Mouse (Mus musculus) lung, postnatal 0 days (tissue): ENCODE results near the gene 2410131K14Rik. TPM values are rescaled to one million over a fixed set of nuclear protein-coding genes. Genes with fewer than 3 reads are reported as not detected.

Source experiments
- ATAC-seq: fragments of 200-750 bp; cut with Nextera tagmentation; 2 replicates; pipeline ENCODE4 v1.8.0; 2017; ENCODE audit warnings: moderate library complexity
- DNase-seq: peaks from one replicate; pipeline ENCODE4 v3.0.0-alpha.2; 2016; ENCODE audit warnings: low spot score
- H3K27ac ChIP-seq: fragments of 300-500 bp; sonication (generic); 2 replicates; pipeline ENCODE4 v1.5.1; 2014; ENCODE audit warnings: antibody characterized with exemption, mild to moderate bottlenecking, low read length, mixed read lengths
- H3K27me3 ChIP-seq: fragments of 300-500 bp; sonication (generic); replicated peaks from 2 replicates; pipeline ENCODE4 v1.6.1; 2014; ENCODE audit warnings: low read length, mixed read lengths; ENCODE audit not compliant: insufficient read depth
- H3K36me3 ChIP-seq: fragments of 300-500 bp; sonication (generic); 2 replicates; pipeline ENCODE4 v1.6.1; 2014; ENCODE audit warnings: low read length, mixed read lengths; ENCODE audit not compliant: insufficient read depth
- H3K4me1 ChIP-seq: fragments of 300-500 bp; sonication (generic); 2 replicates; pipeline ENCODE4 v1.6.1; 2014; ENCODE audit warnings: antibody characterized with exemption, low read depth, low read length, mixed read lengths; ENCODE audit not compliant: insufficient read depth
- H3K4me2 ChIP-seq: fragments of 300-500 bp; sonication (generic); replicated peaks from 2 replicates; pipeline ENCODE4 v1.6.1; 2014; ENCODE audit warnings: low read depth, mild to moderate bottlenecking, low read length, moderate library complexity, mixed read lengths
- H3K4me3 ChIP-seq: fragments of 300-500 bp; sonication (generic); 2 replicates; pipeline ENCODE4 v1.5.1; 2014; ENCODE audit warnings: low read depth, low read length
- H3K9ac ChIP-seq: fragments of 300-500 bp; sonication (generic); replicated peaks from 2 replicates; pipeline ENCODE4 v1.6.1; 2014; ENCODE audit warnings: low read depth, mild to moderate bottlenecking
- H3K9me3 ChIP-seq: fragments of 300-500 bp; sonication (generic); 2 replicates; pipeline ENCODE4 v1.6.1; 2016; ENCODE audit warnings: low read length, mixed read lengths
- CTCF ChIP-seq: IDR thresholded peaks from 2 replicates; pipeline ENCODE4 v1.5.1; 2016; ENCODE audit warnings: antibody characterized with exemption, mild to moderate bottlenecking
- EP300 ChIP-seq: IDR thresholded peaks from 2 replicates; pipeline ENCODE4 v1.6.1; 2016; ENCODE audit warnings: antibody characterized with exemption, mild to moderate bottlenecking, control low read depth
- WGBS: fragments of 180-500 bp; shearing (Covaris S2); extraction: QIAGEN DNeasy Blood & Tissue Kit; methylation state at CpG from one replicate; pipeline ENCODE4 v1.1.7; 2014; 5-methylcytosine and 5-hydroxymethylcytosine counted together
- polyA plus RNA-seq: library from polyadenylated mRNA; unstranded; fragments of >200 nt; fragmentation: Nextera tagmentation; extraction: Ambion mirVana; gene quantifications from 2 replicates; pipeline ENCODE4 v1.2.1, GENCODE M21; 2015

The 2410131K14Rik gene
- polyA plus RNA-seq, 1 experiment from 2014 or later, result 4.9 TPM

- H3K27me3 ChIP-seq, result no peaks in the 10 kb centered on the region
- H3K9me3 ChIP-seq, result no peaks in the 10 kb centered on the region
- ATAC-seq (no peak), DNase-seq (no peak)
- H3K27ac ChIP-seq, result peak overlapping the region; percentile 68
- H3K4me1 ChIP-seq, result peaks cover 3% of the 10 kb centered on the region; the same call in 1 of the 2 replicates
- 4% methylated on average over 15 of the region's 15 CpGs for WGBS
- peak overlapping the region; percentile 59 for H3K9ac ChIP-seq
- TF ChIP-seq CTCF, result no peak
- H3K4me3 ChIP-seq, result peak overlapping the region; percentile 68
- H3K4me2 ChIP-seq, result peak overlapping the region; percentile 77
- 0 out of 2 replicates have a peak, but pooled peaks cover 4% of the 10 kb centered on the region for H3K36me3 ChIP-seq
These were observed 730 bp downstream of the 2410131K14Rik start for GRCm38 (mm10) chr5:118245606-118246308.

DNA sequence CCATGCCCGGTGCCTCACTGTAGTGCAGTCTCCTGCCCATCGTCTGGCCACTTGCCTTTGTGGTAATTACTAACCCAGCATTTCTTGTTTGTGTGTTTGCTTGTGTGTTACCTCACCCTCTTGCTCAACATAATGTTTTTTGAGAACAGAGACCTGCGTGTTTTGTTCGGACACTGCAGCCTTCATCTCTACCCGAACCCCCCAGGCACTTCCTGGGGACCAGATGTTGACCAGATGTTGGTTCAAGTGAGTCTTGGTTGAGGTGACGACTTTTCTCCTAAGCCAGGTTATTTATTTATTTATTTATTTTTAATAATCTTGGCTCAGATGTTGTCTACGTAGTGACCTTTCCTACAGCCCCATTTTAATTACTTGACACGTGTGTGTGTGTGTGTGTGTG lies 2.4 kb downstream of the 2410131K14Rik start:
- no peak overlapping the region for H3K27ac ChIP-seq
- no peaks in the 10 kb centered on the region for H3K27me3 ChIP-seq
- H3K4me2 ChIP-seq, result no peak overlapping the region
- H3K4me3 ChIP-seq, result no peak overlapping the region
- no peak overlapping the region for H3K9ac ChIP-seq
- DNase-seq (no peak), ATAC-seq (no peak)
- 0 out of 2 replicates have a peak, but pooled peaks cover 4% of the 10 kb centered on the region for H3K36me3 ChIP-seq
- H3K9me3 ChIP-seq, result no peaks in the 10 kb centered on the region
- TF ChIP-seq EP300 (no peak), CTCF (no peak)
- WGBS, result 85% methylated on average over 8 of the region's 8 CpGs
- peaks cover 3% of the 10 kb centered on the region; the same call in 1 of the 2 replicates for H3K4me1 ChIP-seq

- TF ChIP-seq EP300 (no peak), CTCF (no peak)
- Histone ChIP-seq H3K4me1 (no peaks in the 10 kb centered on the region; the same call in 1 of the 2 replicates), H3K9ac (no peak overlapping the region), H3K27ac (no peak overlapping the region), H3K27me3 (no peaks in the 10 kb centered on the region), H3K4me3 (no peak overlapping the region), H3K4me2 (no peak overlapping the region), H3K36me3 (0 out of 2 replicates have a peak, but pooled peaks cover 4% of the 10 kb centered on the region), H3K9me3 (no peaks in the 10 kb centered on the region)
- WGBS, result 73% methylated on average over 7 of the region's 7 CpGs
- no peak for ATAC-seq
- no peak for DNase-seq
These were observed 6.0 kb downstream of the 2410131K14Rik start for GRCm38 (mm10) chr5:118250987-118251386.

GRCm38 (mm10) chr5:118253551-118253950 lies 8.5 kb downstream of the 2410131K14Rik start:
- no peak for ATAC-seq
- Histone ChIP-seq H3K9ac (no peak overlapping the region), H3K4me3 (no peak overlapping the region), H3K36me3 (peaks cover 5% of the 10 kb centered on the region; the same call in 1 of the 2 replicates), H3K4me1 (no peaks in the 10 kb centered on the region), H3K9me3 (no peaks in the 10 kb centered on the region), H3K27ac (no peak overlapping the region), H3K4me2 (no peak overlapping the region), H3K27me3 (no peaks in the 10 kb centered on the region)
- WGBS, result 76% methylated on average over 3 of the region's 3 CpGs
- DNase-seq, result no peak
- no peak for TF ChIP-seq CTCF
- no peak for TF ChIP-seq EP300

GRCm38 (mm10) chr5:118256981-118257380 lies 12.0 kb downstream of the 2410131K14Rik start:
- Histone ChIP-seq H3K27me3 (no peaks in the 10 kb centered on the region), H3K9ac (no peak overlapping the region), H3K27ac (no peak overlapping the region), H3K4me1 (peaks cover 9% of the 10 kb centered on the region; the same call in 1 of the 2 replicates), H3K36me3 (peaks cover 13% of the 10 kb centered on the region; the same call in 1 of the 2 replicates), H3K4me3 (no peak overlapping the region), H3K4me2 (no peak overlapping the region), H3K9me3 (no peaks in the 10 kb centered on the region)
- 95% methylated on average over 4 of the region's 4 CpGs for WGBS
- DNase-seq, result no peak
- ATAC-seq, result no peak
- peak; percentile 22; the same call in 1 of the 2 replicates for TF ChIP-seq CTCF
- TF ChIP-seq EP300, result no peak

GRCm38 (mm10) chr5:118259152-118259551 lies 14.1 kb downstream of the 2410131K14Rik start:
- H3K27me3 ChIP-seq, result no peaks in the 10 kb centered on the region
- no peak for TF ChIP-seq EP300
- no peak for TF ChIP-seq CTCF
- no peak overlapping the region for H3K4me2 ChIP-seq
- DNase-seq (peak; percentile 52), ATAC-seq (peak; percentile 29; the same call in 1 of the 2 replicates)
- peaks cover 13% of the 10 kb centered on the region; the same call in 1 of the 2 replicates for H3K36me3 ChIP-seq
- no peak overlapping the region for H3K9ac ChIP-seq
- H3K9me3 ChIP-seq, result no peaks in the 10 kb centered on the region
- H3K4me1 ChIP-seq, result peaks cover 9% of the 10 kb centered on the region; the same call in 1 of the 2 replicates
- H3K27ac ChIP-seq, result no peak overlapping the region; the same call in 1 of the 2 replicates
- no peak overlapping the region for H3K4me3 ChIP-seq
- WGBS, result 25% methylated on average over 6 of the region's 6 CpGs
